Mouse (Mus musculus): ENCODE measurements around the gene St6galnac3. TPM values are rescaled to one million over a fixed set of nuclear protein-coding genes. Genes with fewer than 3 reads are reported as not detected.

St6galnac3 gene
- total and polyA plus RNA-seq, 3 experiments: 0.08 to 1.1 (median 0.38) TPM

- Histone ChIP-seq H3K4me1 (ENCODE audit: control insufficient read depth in 1 of 2, insufficient read depth in 2 of 2) (peaks cover 4 to 19% of the 10 kb centered on the region in 2 experiments), H3K9me3 (replicated peaks; ENCODE audit: low read length) (peaks cover 2% of the 10 kb centered on the region), H3K79me2 (replicated peaks; ENCODE audit: control insufficient read depth, extremely low read depth, insufficient read depth, poor library complexity, severe bottlenecking) (no peaks in the 10 kb centered on the region), H3K27ac (ENCODE audit: insufficient read depth, low read depth) (no peak overlapping the region), H3K36me3 (replicated peaks in 1 of 2; ENCODE audit: control insufficient read depth in 1 of 2, insufficient read depth in 1 of 2, low read length in 1 of 2) (no peaks in the 10 kb centered on the region), H3K27me3 (replicated peaks) (no peaks in the 10 kb centered on the region), H3K4me3 (replicated peaks in 1 of 3; ENCODE audit: low read depth in 2 of 3, low read length in 2 of 3, poor library complexity in 1 of 3) (no peak overlapping the region), H3K9ac (ENCODE audit: insufficient read depth, low read depth) (no peak overlapping the region), H3K4me2 (ENCODE audit: insufficient read depth, low read depth, poor library complexity, severe bottlenecking) (peak overlapping the region; percentile 19; the same call in 1 of the 2 replicates)
- in situ Hi-C loops (cut with MboI; ENCODE audit: low pct_ligation_motif_present, low pct_unique_long_range_greater_than_20kb, low sequenced_read_pairs) (no loop called here), dilution Hi-C loops (cut with MboI; ENCODE audit: extremely low pct_ligation_motif_present, extremely low pct_unique_long_range_greater_than_20kb, low sequenced_read_pairs) (no loop called here)
- DNase-seq (ENCODE audit: extremely low read depth): peak; percentile 99
- TF ChIP-seq MYC (IDR thresholded peaks at IDR 0.05; ENCODE audit: low read depth, low read length): peak; percentile 83
- peak; percentile 95 for TF ChIP-seq JUN (IDR thresholded peaks at IDR 0.05; ENCODE audit: insufficient read depth, low read depth, low read length)
- TF ChIP-seq IRF4 (IDR thresholded peaks at IDR 0.05; ENCODE audit: low read depth, low read length): peak; percentile 100
- TF ChIP-seq MXI1 (IDR thresholded peaks at IDR 0.05; ENCODE audit: low read depth, low read length): no peak
- TF ChIP-seq ZC3H11A (IDR thresholded peaks at IDR 0.05; ENCODE audit: low read depth, low read length): no peak
- no peak for TF ChIP-seq USF1 (IDR thresholded peaks at IDR 0.05; ENCODE audit: low read depth, low read length)
- TF ChIP-seq RCOR1 (conservative IDR thresholded peaks at IDR 0.05; ENCODE audit: low read depth, low read length): peak; percentile 92; the same call in 1 of the 2 replicates
- TF ChIP-seq E2F4 (IDR thresholded peaks at IDR 0.05; ENCODE audit: insufficient replicate concordance, low read depth, low read length): peak; percentile 49; the same call in 1 of the 2 replicates
- peak; percentile 99 for TF ChIP-seq JUND (conservative IDR thresholded peaks at IDR 0.05; ENCODE audit: low read depth, low read length)
- no peak for TF ChIP-seq PAX5 (IDR thresholded peaks at IDR 0.05; ENCODE audit: low read length)
- TF ChIP-seq MAZ (IDR thresholded peaks at IDR 0.05; ENCODE audit: low read depth, low read length): peak; percentile 67; the same call in 1 of the 2 replicates
- TF ChIP-seq MAX (IDR thresholded peaks at IDR 0.05; ENCODE audit: low read length): peak; percentile 62; the same call in 1 of the 2 replicates
- TF ChIP-seq RAD21 (IDR thresholded peaks at IDR 0.05; ENCODE audit: low read depth, low read length): no peak; the same call in 1 of the 2 replicates
- TF ChIP-seq GABPA (IDR thresholded peaks at IDR 0.05; ENCODE audit: insufficient replicate concordance, low read depth, low read length): no peak
- peak; percentile 72 for TF ChIP-seq BHLHE40 (IDR thresholded peaks at IDR 0.05; ENCODE audit: low read depth, low read length)
- no peak for TF ChIP-seq KAT2A (IDR thresholded peaks at IDR 0.05; ENCODE audit: insufficient replicate concordance, low read length)
- no peak for TF ChIP-seq UBTF (IDR thresholded peaks at IDR 0.05; ENCODE audit: low read depth, low read length)
- TF ChIP-seq CHD1 (IDR thresholded peaks at IDR 0.05; ENCODE audit: low read depth, low read length): no peak
- TF ChIP-seq ZKSCAN1 (IDR thresholded peaks at IDR 0.05; ENCODE audit: borderline replicate concordance, low read depth, low read length): no peak
- TF ChIP-seq TCF12 (IDR thresholded peaks at IDR 0.05; ENCODE audit: low read depth, low read length): peak; percentile 72; the same call in 1 of the 2 replicates
- no peak for TF ChIP-seq NRF1 (IDR thresholded peaks at IDR 0.05; ENCODE audit: low read depth, low read length)
- peak; percentile 87 for TF ChIP-seq MAFK (IDR thresholded peaks at IDR 0.05; ENCODE audit: insufficient replicate concordance, low read length)
- TF ChIP-seq SIN3A (IDR thresholded peaks at IDR 0.05; ENCODE audit: low read length): no peak
- peak; percentile 85 for TF ChIP-seq ETS1 (conservative IDR thresholded peaks at IDR 0.05; ENCODE audit: low read depth, low read length)
- TF ChIP-seq ZNF384 (IDR thresholded peaks at IDR 0.05; ENCODE audit: low read depth, low read length): peak; percentile 99
- TF ChIP-seq NELFE (IDR thresholded peaks at IDR 0.05; ENCODE audit: low read depth, low read length): no peak
- no peak for TF ChIP-seq POLR2A (IDR thresholded peaks at IDR 0.05; ENCODE audit: low read depth, low read length)
- peak; percentile 9; the same call in 1 of the 2 replicates for TF ChIP-seq SMC3 (IDR thresholded peaks at IDR 0.05; ENCODE audit: low read depth, low read length)
- TF ChIP-seq HCFC1 (IDR thresholded peaks at IDR 0.05; ENCODE audit: low read depth, low read length): peak; percentile 60
- TF ChIP-seq POLR2AphosphoS2 (IDR thresholded peaks at IDR 0.05; ENCODE audit: low read depth, low read length): no peak
- peak; percentile 87 for TF ChIP-seq MEF2A (IDR thresholded peaks at IDR 0.05; ENCODE audit: borderline replicate concordance, low read depth, low read length)
- TF ChIP-seq CTCF (conservative IDR thresholded peaks at IDR 0.05 in 1 of 2, IDR thresholded peaks at IDR 0.05 in 1 of 2; ENCODE audit: low read depth in 2 of 2, low read length in 2 of 2): no peak
- no peak for TF ChIP-seq ZMIZ1 (IDR thresholded peaks at IDR 0.05; ENCODE audit: low read depth, low read length)
- TF ChIP-seq ELF1 (IDR thresholded peaks at IDR 0.05; ENCODE audit: low read depth, low read length): peak; percentile 66; the same call in 1 of the 2 replicates
- peak; percentile 100 for TF ChIP-seq EP300 (IDR thresholded peaks at IDR 0.05; ENCODE audit: low read length)
- no peak for TF ChIP-seq TBP (conservative IDR thresholded peaks at IDR 0.05; ENCODE audit: low read depth, low read length)
- TF ChIP-seq USF2 (conservative IDR thresholded peaks at IDR 0.05; ENCODE audit: low read depth, low read length): no peak
- peak; percentile 75; the same call in 1 of the 2 replicates for TF ChIP-seq CHD2 (IDR thresholded peaks at IDR 0.05; ENCODE audit: low read length)
Observed at GRCm38 (mm10) chr3:153189685-153190467, 535.1 kb downstream of the St6galnac3 start.

Measured in CH12.LX (cell line).